Mouse (Mus musculus) spleen, adult 2 months (tissue): ENCODE measurements around the gene Speer4d. TPM values are rescaled to one million over a fixed set of nuclear protein-coding genes. Genes with fewer than 3 reads are reported as not detected.
A peak's percentile ranks its signal among the peaks of the same experiment; 100 is the strongest.
"Not testable (repeated sequence)": the region's sequence is repeated elsewhere in the genome, so short reads cannot be mapped to it uniquely, and the experiment has no call there.

Experiments used
- DNase-seq, 2 experiments: peaks; one replicate each; pipeline versions ENCODE4 v3.0.0 to v3.0.0-alpha.2; 2012 to 2021; ENCODE audit warnings: low spot score in 2 of 2, low read depth in 1 of 2
- H3K27ac ChIP-seq: fragments of 200-500 bp; 2 replicates; pipeline ENCODE4 v1.5.1; 2012; ENCODE audit warnings: low read length, inconsistent platforms; ENCODE audit not compliant: insufficient read depth
- H3K27me3 ChIP-seq: fragments of 200-500 bp; 2 replicates; pipeline ENCODE4 v1.6.1; 2012; ENCODE audit warnings: mild to moderate bottlenecking, moderate library complexity, low read length, inconsistent platforms; ENCODE audit not compliant: control insufficient read depth, insufficient read depth
- H3K36me3 ChIP-seq: fragments of 200-500 bp; 2 replicates; pipeline ENCODE4 v1.6.1; 2012; ENCODE audit warnings: mild to moderate bottlenecking, low read length, inconsistent platforms; ENCODE audit not compliant: control insufficient read depth, insufficient read depth
- H3K4me1 ChIP-seq: fragments of 200-500 bp; 2 replicates; pipeline ENCODE4 v1.6.1; 2011; ENCODE audit warnings: inconsistent platforms; ENCODE audit not compliant: control insufficient read depth, insufficient read depth, insufficient read length
- H3K4me3 ChIP-seq: fragments of 200-500 bp; 2 replicates; pipeline ENCODE4 v1.5.1; 2011; ENCODE audit warnings: mild to moderate bottlenecking, inconsistent platforms; ENCODE audit not compliant: insufficient read depth, insufficient read length; ENCODE audit errors: extremely low read depth
- WGBS: fragments of 180-500 bp; shearing (Covaris S2); methylation state at CpG from one replicate; pipeline ENCODE4 v1.1.7; 2018; 5-methylcytosine and 5-hydroxymethylcytosine counted together
- polyA plus RNA-seq: library from polyadenylated mRNA; depleted of rRNA; stranded (reverse); fragments of >200 nt; gene quantifications from 2 replicates; pipeline ENCODE4 v1.2.3, GENCODE M21; 2012

Speer4d gene
- polyA plus RNA-seq, 1 experiment = not detected

DNA sequence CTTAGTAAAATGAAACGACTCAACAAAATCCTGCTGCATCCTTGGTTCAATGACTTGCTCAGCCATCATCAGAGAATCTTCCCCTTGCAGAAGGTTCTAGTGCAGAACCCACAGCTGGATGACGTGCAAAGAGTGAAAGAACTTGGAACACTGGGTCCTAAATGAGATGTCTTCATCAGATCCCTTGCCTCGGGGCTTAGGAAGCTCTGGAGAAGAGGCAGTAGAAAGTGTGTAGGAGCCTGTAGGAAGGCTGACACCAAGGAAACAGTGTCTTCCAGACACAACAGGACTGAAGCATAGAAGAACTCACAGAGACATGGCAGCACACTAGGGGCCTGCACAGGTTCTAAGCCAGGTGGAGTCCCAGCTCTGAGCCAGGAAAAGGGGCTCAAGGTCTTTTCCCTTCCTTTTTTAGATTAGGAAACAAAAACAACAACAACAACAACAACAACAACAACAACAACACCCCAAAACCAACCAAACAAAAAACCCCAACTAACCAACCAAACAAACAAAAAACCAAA lies 16.4 kb upstream of the Speer4d start:
- DNase-seq, H3K36me3 ChIP-seq, H3K27me3 ChIP-seq, H3K4me3 ChIP-seq, H3K27ac ChIP-seq, H3K4me1 ChIP-seq: not testable (repeated sequence)
- WGBS = 65% methylated on average over 3 of the region's 3 CpGs

DNA sequence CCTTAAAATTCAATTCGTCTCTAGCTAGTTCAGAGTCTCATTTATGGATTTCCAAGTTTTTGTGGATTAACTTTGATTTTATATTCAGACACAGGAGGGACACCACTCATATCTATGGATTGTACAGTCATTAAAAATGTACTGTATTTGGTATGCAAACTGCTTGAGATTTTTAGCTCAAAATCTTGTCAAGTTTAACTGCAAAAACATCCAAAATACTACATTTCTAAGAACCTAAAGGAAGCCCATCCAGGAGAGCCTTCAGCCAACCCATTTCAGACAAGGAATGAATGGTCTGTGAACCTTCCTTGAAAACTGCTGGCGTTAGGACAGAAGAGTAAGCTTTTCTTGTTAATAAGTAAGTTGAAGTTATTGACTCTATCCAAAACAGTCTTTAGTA lies 15.9 kb upstream of the Speer4d start:
- 63% methylated on average over 2 of the region's 2 CpGs for WGBS
- not testable (repeated sequence) for DNase-seq, H3K36me3 ChIP-seq

DNA sequence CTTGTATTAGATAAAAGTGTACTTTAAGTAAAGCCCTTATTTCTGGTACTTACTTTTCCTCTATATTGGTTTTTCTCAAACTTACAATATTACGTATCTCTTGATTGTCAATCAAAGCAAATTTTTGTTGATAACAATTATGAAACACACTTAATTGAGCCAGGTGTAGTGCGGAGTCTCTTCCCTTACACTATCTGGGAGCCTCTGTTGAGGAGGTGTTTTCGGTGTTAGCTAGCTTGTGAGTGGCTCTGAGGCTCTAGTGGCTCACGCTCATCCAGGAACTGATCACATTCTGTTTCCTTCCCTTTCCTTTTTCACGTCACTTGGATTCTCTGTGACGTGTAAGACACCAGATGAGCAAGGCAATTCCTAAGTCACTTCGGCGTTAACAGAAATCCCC lies 15.3 kb upstream of the Speer4d start:
- H3K36me3 ChIP-seq, H3K4me3 ChIP-seq, H3K4me1 ChIP-seq, H3K27ac ChIP-seq, DNase-seq, H3K27me3 ChIP-seq: not testable (repeated sequence)
- 72% methylated on average over 8 of the region's 8 CpGs for WGBS

More for the DNA sequence above, 15.9 kb upstream of the Speer4d start:
- H3K4me1 ChIP-seq, H3K4me3 ChIP-seq, H3K27ac ChIP-seq, H3K27me3 ChIP-seq: not testable (repeated sequence)

GRCm38 (mm10) chr5:15606677-15607076 lies 12.2 kb upstream of the Speer4d start:
- H3K4me3 ChIP-seq, H3K27me3 ChIP-seq, H3K27ac ChIP-seq, H3K4me1 ChIP-seq, H3K36me3 ChIP-seq: not testable (repeated sequence)
- whole genome bisulfite sequencing = 63% methylated on average over 6 of the region's 6 CpGs
- peak in 1 of 2 experiments; percentile 9 for DNase-seq

DNA sequence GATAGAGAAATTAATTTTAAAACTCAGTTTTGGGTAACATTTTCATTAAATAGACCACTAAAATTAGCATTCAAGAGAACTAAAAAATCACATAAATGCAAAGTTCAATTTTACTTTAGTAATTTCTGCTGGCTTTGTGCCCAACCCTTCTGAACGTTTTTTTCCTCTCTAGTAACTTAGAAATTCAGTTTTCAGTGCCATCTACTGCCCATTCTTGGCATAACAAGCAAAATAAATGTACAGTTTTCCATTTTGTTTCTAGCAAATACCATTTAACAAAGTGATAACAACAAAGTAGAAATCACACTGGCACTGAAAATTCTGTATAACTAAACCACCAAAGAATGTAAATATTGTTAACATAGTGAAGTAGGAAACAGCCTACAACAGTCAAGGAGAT lies 8.2 kb upstream of the Speer4d start:
- not testable (repeated sequence) for H3K4me3 ChIP-seq, H3K27me3 ChIP-seq, DNase-seq, H3K4me1 ChIP-seq, H3K27ac ChIP-seq, H3K36me3 ChIP-seq
- WGBS = 1% methylated on average over 1 of the region's 1 CpGs

DNA sequence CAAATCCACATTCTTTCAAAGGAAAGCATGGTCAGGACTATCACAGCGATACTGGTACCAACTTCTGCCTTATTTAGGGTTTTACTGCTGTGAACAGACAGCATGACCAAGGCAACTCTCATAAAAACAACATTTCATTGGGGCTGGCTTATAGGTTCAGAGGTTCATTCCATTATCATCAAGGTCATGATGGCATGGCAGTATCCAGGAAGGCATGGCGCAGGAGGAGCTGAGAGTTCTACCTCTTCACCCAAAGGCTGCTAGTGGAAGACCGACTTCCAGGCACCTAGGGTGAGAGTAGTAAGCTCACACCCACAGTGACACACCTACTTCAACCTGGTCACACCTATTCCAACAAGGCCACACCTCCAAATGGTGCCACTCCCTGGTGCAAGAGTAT lies 2.7 kb upstream of the Speer4d start:
- H3K27me3 ChIP-seq, H3K36me3 ChIP-seq, H3K27ac ChIP-seq, H3K4me3 ChIP-seq, H3K4me1 ChIP-seq, DNase-seq: not testable (repeated sequence)
- 78% methylated on average over 3 of the region's 3 CpGs for WGBS

DNA sequence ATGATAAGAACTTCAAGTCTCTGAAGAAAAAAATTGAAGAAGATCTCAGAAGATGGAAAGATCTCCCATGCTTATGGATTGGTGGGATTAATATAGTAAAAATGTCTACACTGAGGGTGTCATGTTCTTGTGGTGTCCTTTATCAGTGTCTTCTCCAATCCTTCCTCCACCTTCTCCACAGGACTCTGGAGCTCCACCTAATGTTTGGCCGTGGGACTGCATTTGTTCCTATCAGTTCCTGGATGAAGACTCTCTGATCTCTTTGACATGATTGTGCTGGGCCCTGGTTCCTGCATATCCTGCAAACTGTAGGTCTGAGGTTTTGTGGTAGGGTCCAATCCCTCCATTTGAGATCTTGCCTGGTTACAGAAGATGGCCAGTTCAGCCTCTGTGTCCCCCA lies 9.3 kb downstream of the Speer4d start:
- H3K36me3 ChIP-seq, H3K27me3 ChIP-seq, DNase-seq, H3K27ac ChIP-seq, H3K4me1 ChIP-seq, H3K4me3 ChIP-seq: not testable (repeated sequence)
- 15% methylated on average over 1 of the region's 1 CpGs for WGBS

DNA sequence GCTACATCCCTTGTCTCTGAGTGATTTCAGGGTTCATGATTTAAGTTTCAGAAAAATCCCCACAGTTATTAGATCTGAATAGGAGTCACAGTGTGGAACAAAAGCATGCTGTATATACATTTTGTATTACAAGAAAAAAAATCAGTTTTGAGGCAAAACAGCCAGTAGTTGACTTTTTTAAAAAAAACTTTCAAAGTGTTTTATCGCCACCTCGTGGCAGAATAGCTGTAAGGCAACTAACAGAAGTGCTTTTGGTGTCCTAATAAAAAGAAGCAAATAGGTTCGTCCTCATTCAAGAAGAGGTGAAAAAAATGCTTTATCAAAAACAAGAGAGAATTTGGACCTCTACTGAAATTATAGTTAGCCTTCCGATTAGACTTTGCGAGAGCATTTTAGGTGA lies 11.2 kb downstream of the Speer4d start:
- H3K27me3 ChIP-seq, H3K4me3 ChIP-seq, H3K36me3 ChIP-seq, H3K4me1 ChIP-seq, H3K27ac ChIP-seq, DNase-seq: not testable (repeated sequence)
- WGBS = 29% methylated on average over 5 of the region's 5 CpGs

DNA sequence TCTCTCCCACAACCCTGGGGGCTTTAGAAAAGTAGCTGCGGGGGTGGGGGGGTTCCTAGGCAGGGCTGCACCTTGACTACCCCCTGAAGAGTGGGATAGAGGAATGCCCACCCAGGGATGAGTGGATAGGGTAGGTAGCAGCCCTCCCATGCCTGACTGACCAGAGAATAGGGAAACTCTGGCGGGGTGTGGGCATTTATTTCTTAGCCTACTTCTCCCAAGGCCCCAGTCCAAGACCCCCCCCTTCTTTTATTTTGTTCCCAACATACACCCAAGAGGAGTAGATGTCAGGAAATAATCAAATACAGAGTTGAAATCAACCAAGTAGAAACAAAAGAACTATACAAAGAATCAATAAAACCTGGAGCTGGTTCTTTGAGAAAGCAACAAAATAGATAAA lies 18.8 kb downstream of the Speer4d start:
- not testable (repeated sequence) for H3K27me3 ChIP-seq
- 53% methylated on average over 2 of the region's 2 CpGs for WGBS

DNA sequence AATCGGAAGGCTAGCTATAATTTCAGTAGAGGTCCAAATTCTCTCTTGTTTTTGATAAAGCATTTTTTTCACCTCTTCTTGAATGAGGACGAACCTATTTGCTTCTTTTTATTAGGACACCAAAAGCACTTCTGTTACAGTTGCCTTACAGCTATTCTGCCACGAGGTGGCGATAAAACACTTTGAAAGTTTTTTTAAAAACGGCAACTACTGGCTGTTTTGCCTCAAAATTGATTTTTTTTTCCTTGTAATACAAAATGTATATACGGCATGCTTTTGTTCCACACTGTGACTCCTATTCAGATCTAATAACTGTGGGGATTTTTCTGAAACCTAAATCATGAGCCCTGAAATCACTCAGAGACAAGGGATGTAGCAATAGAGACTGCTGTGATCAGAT lies 26.8 kb downstream of the Speer4d start:
- WGBS = 27% methylated on average over 6 of the region's 6 CpGs
- H3K27me3 ChIP-seq, H3K36me3 ChIP-seq, H3K27ac ChIP-seq, H3K4me1 ChIP-seq, DNase-seq, H3K4me3 ChIP-seq: not testable (repeated sequence)

More for the DNA sequence above, 18.8 kb downstream of the Speer4d start:
- H3K27ac ChIP-seq, H3K36me3 ChIP-seq, H3K4me1 ChIP-seq, H3K4me3 ChIP-seq, DNase-seq: not testable (repeated sequence)

- H3K27ac ChIP-seq, H3K36me3 ChIP-seq, DNase-seq, H3K4me1 ChIP-seq, H3K4me3 ChIP-seq, H3K27me3 ChIP-seq: not testable (repeated sequence)
- WGBS = 69% methylated on average over 2 of the region's 2 CpGs
Measured at GRCm38 (mm10) chr5:15652334-15652733, 33.5 kb downstream of the Speer4d start.
